Mouse (Mus musculus): ENCODE data around the gene Gm49378. TPM values are rescaled to one million over a fixed set of nuclear protein-coding genes. Genes with fewer than 3 reads are reported as not detected.

Gene Gm49378
- polyA plus RNA-seq, 1 experiment from 2014 or later, result 1.1 TPM

DNA sequence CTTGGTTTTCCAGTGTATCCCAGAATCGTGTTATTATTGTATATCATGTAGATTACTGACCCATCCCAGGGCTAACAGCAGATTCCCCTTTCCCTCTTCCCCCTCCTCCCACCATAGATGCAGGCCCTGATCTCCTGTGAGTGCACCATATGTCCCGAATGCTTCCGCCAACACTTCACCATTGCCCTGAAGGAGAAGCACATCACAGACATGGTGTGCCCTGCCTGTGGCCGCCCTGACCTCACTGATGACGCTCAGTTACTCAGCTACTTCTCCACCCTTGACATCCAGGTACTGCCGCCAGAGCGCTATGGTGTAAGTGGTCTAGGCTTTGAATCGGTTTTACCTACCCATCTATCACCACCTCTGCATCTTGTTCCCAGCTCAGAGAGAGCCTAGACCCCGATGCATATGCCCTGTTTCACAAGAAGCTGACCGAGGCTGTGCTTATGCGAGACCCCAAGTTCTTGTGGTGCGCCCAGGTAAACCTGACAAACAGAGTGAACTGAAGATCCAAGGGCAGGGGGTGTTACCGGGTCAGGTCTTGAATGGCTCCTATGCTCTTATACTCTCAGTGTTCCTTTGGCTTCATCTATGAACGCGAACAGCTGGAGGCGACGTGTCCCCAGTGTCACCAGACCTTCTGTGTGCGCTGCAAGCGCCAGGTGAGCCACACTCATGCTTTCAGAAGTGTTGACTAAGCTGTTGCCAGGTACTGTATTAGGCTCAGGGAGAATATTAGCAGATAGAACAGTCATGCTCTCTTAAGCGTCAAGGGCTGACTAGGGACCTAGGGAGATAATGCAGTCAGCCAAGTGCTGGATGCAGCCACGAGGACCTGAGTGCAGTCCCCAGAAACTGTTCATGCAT lies 38.9 kb downstream of the Gm49378 start:
- 94% methylated on average over 21 of the region's 21 CpGs for WGBS
- H3K9me3 ChIP-seq, result no peaks in the 10 kb centered on the region
- no peak overlapping the region for H3K4me2 ChIP-seq
- H3K4me1 ChIP-seq, result peaks cover 11% of the 10 kb centered on the region
- ATAC-seq (replicated peaks), result no peak
- H3K9ac ChIP-seq, result no peak overlapping the region
- H3K36me3 ChIP-seq (replicated peaks), result peaks cover 70% of the 10 kb centered on the region
- H3K4me3 ChIP-seq, result no peak overlapping the region
- no peaks in the 10 kb centered on the region for H3K27me3 ChIP-seq (replicated peaks)
- H3K27ac ChIP-seq, result no peak overlapping the region

DNA sequence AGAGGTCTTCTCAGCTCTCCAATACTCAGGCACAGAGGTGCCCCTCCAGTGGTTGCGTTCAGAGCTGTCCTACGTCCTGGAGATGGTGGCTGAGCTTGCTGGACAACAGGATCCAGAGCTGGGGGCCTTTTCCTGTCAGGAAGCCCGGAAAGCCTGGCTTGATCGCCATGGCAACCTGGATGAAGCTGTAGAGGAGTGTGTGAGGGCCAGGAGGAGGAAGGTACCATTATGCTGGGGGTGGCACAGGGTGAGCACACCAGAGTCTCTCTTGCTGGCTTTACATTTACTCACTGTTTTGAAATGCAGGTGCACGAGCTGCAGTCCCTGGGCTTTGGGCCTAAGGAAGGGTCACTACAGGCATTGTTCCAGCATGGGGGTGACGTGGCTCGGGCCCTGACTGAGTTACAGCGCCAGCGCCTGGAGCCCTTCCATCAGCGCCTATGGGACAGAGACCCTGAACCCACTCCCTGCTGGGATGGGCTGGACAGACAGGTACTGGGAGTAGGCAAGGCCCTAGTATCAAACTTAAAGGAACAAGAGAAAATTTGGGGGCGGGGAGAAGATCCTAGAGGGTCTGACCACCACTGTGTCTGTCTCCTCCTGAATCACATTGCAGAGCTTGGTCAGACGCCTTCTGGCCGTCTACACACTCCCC lies 41.5 kb downstream of the Gm49378 start:
- Histone ChIP-seq H3K36me3 (replicated peaks) (peaks cover 54% of the 10 kb centered on the region), H3K4me3 (no peak overlapping the region), H3K27me3 (replicated peaks) (no peaks in the 10 kb centered on the region), H3K9ac (no peak overlapping the region), H3K4me2 (no peak overlapping the region), H3K4me1 (peaks cover 24% of the 10 kb centered on the region), H3K27ac (no peak overlapping the region), H3K9me3 (no peaks in the 10 kb centered on the region)
- 72% methylated on average over 13 of the region's 13 CpGs for WGBS
- no peak for ATAC-seq (replicated peaks)

DNA sequence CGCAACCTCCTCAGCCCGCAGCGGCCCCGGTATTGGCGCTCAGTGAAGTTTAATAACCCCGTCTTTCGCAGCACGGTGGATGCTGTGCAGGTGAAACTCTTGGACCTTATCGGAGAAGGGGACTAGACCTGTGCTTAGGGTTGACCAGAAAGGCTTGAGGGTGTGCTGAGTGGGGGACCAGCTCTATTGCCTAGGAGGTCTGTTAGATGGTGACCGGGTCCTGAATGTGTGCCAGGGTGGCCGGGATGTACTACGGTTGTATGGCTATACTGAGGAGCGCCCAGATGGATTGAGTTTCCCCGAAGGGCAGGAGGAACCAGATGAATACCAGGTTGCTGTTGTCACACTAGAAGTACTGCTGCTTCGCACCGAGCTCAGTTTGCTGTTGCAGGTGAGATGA lies 45.5 kb downstream of the Gm49378 start:
- H3K4me1 ChIP-seq, result peaks cover 38% of the 10 kb centered on the region
- peak overlapping the region; percentile 96 for H3K4me2 ChIP-seq
- H3K27ac ChIP-seq, result no peak overlapping the region
- peak overlapping the region; percentile 85 for H3K4me3 ChIP-seq
- H3K9ac ChIP-seq, result peak overlapping the region; percentile 91
- H3K27me3 ChIP-seq (replicated peaks), result no peaks in the 10 kb centered on the region
- peaks cover 21% of the 10 kb centered on the region for H3K36me3 ChIP-seq (replicated peaks)
- no peak for ATAC-seq (replicated peaks)
- 7% methylated on average over 16 of the region's 16 CpGs for WGBS
- no peaks in the 10 kb centered on the region for H3K9me3 ChIP-seq

DNA sequence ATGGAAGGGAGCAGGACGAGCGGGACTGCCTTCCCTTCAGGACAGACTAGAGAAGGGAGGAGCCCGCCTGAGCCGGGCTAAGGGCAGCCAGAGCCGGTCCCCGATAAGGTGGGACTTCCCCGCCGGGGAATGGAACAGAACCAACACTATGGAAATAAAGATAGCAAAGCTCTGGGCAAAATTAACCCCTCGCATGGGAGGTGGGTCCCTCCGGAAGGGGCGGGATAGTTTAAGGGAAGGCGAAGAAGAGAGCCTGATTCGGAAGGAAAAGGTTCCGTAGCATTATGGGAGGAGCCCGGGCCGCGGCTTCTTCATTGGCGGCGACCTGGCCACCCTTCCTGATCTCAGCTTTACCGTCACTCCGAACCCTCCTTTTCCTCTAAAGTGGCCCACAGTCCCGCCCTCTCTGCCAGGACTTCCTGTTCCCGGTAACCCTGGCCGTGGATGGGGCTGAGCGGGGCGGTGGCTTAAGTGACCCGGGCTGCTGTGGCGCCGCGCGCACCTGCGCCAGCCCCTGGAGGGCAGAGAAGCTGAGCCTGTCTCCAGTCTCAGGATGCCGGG lies 46.3 kb downstream of the Gm49378 start, which contains the start of gene Rnf31:
Rnf31 (plus strand) TSS at position 378 of the 561 bp plus-strand sequence.
- ATAC-seq (replicated peaks), result peak; percentile 92
- Histone ChIP-seq H3K27me3 (replicated peaks) (no peaks in the 10 kb centered on the region), H3K4me1 (peaks cover 38% of the 10 kb centered on the region), H3K9me3 (no peaks in the 10 kb centered on the region), H3K4me2 (peak within 1 kb of the TSS; percentile 96), H3K36me3 (replicated peaks) (peaks cover 15% of the 10 kb centered on the region; the same call in 1 of the 2 replicates), H3K4me3 (peak within 1 kb of the TSS; percentile 85), H3K9ac (peak within 1 kb of the TSS; percentile 91), H3K27ac (peak within 1 kb of the TSS; percentile 90)
- WGBS, result under 1% methylated on average over 33 of the region's 33 CpGs

DNA sequence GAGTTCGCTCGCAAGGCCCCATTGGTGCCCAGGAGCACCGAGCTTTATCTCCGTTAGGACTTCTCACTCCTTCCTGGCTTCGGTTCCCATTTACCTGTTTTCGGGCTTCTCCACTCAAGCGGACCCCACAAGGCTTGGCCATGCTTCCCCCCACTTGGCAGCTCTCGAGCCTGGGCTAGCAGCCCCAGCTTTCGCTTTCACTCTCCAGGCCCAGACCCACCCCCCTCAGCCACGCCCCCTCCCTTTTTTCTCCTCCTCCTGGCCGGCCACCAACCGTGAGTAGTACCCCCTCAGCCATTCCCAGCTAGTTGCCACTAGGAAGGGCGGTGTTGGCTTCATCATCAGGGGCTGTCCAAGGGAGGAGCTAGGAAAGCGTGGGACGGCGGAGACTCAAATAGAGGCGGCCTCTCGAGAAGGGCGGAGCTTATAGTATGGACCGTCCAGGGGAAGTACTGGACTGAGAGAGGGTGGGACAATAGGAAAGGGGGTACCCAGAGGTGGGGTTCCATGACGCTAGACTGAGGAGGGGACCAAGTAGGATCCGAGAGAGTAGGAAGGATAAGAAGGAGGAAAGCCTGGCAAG lies 46.9 kb downstream of the Gm49378 start, which contains the start of gene Psme2:
Psme2 (minus strand) TSS at position 366 of the 583 bp plus-strand sequence.
- WGBS, result under 1% methylated on average over 22 of the region's 22 CpGs
- Histone ChIP-seq H3K4me3 (peak within 1 kb of the TSS; percentile 85), H3K27me3 (replicated peaks) (no peaks in the 10 kb centered on the region), H3K4me2 (peak within 1 kb of the TSS; percentile 96), H3K27ac (peak within 1 kb of the TSS; percentile 90), H3K4me1 (peaks cover 34% of the 10 kb centered on the region), H3K9me3 (no peaks in the 10 kb centered on the region), H3K9ac (peak within 1 kb of the TSS; percentile 91), H3K36me3 (replicated peaks) (peaks cover 9% of the 10 kb centered on the region; the same call in 1 of the 2 replicates)
- peak; percentile 96 for ATAC-seq (replicated peaks)

DNA sequence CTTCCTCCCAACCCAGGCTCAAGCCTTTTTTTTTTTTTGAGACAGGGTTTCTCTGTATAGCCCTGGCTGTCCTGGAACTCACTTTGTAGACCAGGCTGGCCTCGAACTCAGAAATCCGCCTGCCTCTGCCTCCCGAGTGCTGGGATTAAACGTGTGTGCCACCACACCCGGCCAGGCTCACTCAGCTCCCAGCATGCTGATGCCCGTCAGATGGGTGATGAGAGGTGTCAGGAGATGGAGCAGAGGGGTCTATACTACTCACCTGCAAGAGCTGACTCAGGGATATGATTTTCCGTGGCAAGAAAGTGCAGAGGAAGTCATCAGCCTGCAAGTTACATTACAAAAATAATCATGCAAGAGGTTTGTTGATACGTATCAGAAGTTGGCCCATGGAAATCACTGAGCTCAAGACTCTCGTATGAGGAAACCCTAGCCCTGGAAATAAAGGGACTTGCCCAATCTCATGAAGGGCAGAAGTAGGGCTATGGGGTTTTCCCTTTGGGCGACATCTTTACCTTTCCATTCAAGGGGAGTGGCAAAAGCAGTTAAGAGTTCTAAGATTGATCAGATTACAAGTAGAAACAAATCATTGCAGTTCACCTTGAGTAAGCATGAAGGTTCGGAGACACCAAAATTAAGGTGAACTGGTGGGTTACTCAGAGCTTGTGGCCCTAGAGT lies 47.8 kb downstream of the Gm49378 start:
- peak overlapping the region; percentile 90; the same call in 1 of the 2 replicates for H3K27ac ChIP-seq
- no peaks in the 10 kb centered on the region for H3K9me3 ChIP-seq
- H3K36me3 ChIP-seq (replicated peaks), result 0 out of 2 replicates have a peak, but pooled peaks cover 3% of the 10 kb centered on the region
- peak overlapping the region; percentile 91 for H3K9ac ChIP-seq
- 88% methylated on average over 11 of the region's 11 CpGs for WGBS
- peak overlapping the region; percentile 85 for H3K4me3 ChIP-seq
- H3K27me3 ChIP-seq (replicated peaks), result no peaks in the 10 kb centered on the region
- ATAC-seq (replicated peaks), result no peak
- H3K4me1 ChIP-seq, result peaks cover 33% of the 10 kb centered on the region
- peak overlapping the region; percentile 96 for H3K4me2 ChIP-seq

DNA sequence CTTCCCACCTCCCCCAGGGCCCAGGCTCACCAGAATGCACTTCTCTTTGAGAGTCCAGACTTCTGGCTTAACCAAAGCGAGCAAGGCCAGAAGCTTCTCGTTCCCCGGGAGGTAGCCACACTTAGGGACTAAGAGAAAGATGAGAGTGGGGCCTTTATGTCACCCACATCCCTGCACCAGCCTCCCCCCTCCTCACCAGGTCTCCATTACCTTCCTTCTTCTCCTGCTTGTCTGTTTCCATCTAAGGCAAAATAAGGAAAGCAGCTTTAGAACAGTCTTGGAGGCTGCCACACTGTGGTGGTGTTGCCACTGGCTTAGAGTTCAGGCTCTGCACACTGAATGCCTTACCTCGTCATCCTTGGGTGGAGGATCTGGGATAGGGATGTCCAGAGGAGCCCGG lies 48.4 kb downstream of the Gm49378 start:
- Histone ChIP-seq H3K36me3 (replicated peaks) (0 out of 2 replicates have a peak, but pooled peaks cover 2% of the 10 kb centered on the region), H3K27me3 (replicated peaks) (no peaks in the 10 kb centered on the region), H3K4me1 (peaks cover 38% of the 10 kb centered on the region), H3K9ac (no peak overlapping the region), H3K4me2 (no peak overlapping the region), H3K27ac (no peak overlapping the region), H3K9me3 (no peaks in the 10 kb centered on the region), H3K4me3 (no peak overlapping the region)
- no peak for ATAC-seq (replicated peaks)
- 91% methylated on average over 5 of the region's 5 CpGs for WGBS

DNA sequence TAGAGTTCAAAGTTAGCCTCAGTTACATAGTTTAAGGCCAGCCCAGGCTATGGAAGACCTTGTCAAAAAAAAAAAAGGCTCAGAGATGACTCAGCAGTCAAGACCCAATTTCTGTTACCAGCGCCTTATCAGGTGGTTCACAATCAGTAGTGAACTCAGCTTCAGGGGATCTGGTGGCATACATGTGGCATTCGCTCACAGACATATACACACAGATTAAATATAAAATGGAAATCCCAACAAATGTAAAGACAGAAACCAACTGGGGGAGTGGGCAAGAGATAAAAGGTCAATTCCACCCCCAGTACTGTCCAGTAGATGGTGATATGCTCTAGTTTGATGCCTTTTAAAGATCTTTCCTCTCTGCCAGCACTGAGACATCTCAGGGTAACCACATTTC lies 51.5 kb downstream of the Gm49378 start:
- H3K9me3 ChIP-seq, result no peaks in the 10 kb centered on the region
- H3K9ac ChIP-seq, result no peak overlapping the region
- H3K27me3 ChIP-seq (replicated peaks), result no peaks in the 10 kb centered on the region
- H3K27ac ChIP-seq, result no peak overlapping the region
- no peak overlapping the region for H3K4me2 ChIP-seq
- no peak for ATAC-seq (replicated peaks)
- H3K36me3 ChIP-seq (replicated peaks), result peaks cover 5% of the 10 kb centered on the region; the same call in 1 of the 2 replicates
- H3K4me1 ChIP-seq, result peaks cover 21% of the 10 kb centered on the region
- WGBS, result 97% methylated on average over 2 of the region's 2 CpGs
- H3K4me3 ChIP-seq, result no peak overlapping the region

DNA sequence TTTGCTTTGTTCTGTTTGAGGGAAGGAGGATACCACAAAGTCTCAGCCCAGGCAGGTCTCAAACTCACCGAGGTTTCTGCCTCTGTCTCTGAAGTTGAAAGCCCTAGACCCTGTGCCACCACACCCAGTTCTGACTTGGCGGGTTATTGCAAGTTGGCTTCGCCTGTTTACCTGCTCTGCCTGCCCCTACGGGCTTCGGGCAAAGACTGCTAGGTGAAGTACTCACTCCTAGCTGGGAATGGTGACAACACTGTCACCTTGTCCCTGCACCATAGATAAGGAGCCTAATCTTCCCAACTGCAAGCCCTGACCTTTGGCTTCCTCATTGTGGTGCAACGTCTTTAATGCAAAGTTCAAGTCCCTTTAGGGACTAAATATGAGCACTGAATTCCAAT lies 52.1 kb downstream of the Gm49378 start:
- Histone ChIP-seq H3K9me3 (no peaks in the 10 kb centered on the region), H3K9ac (0 out of 2 replicates have a peak overlapping the region, but pooled peaks have one; percentile 49), H3K4me1 (peaks cover 20% of the 10 kb centered on the region), H3K27ac (no peak overlapping the region), H3K4me2 (peak overlapping the region; percentile 66), H3K36me3 (replicated peaks) (peaks cover 11% of the 10 kb centered on the region; the same call in 1 of the 2 replicates), H3K27me3 (replicated peaks) (no peaks in the 10 kb centered on the region), H3K4me3 (0 out of 2 replicates have a peak overlapping the region, but pooled peaks have one; percentile 46)
- WGBS, result 70% methylated on average over 6 of the region's 6 CpGs
- no peak; the same call in 1 of the 2 replicates for ATAC-seq (replicated peaks)

DNA sequence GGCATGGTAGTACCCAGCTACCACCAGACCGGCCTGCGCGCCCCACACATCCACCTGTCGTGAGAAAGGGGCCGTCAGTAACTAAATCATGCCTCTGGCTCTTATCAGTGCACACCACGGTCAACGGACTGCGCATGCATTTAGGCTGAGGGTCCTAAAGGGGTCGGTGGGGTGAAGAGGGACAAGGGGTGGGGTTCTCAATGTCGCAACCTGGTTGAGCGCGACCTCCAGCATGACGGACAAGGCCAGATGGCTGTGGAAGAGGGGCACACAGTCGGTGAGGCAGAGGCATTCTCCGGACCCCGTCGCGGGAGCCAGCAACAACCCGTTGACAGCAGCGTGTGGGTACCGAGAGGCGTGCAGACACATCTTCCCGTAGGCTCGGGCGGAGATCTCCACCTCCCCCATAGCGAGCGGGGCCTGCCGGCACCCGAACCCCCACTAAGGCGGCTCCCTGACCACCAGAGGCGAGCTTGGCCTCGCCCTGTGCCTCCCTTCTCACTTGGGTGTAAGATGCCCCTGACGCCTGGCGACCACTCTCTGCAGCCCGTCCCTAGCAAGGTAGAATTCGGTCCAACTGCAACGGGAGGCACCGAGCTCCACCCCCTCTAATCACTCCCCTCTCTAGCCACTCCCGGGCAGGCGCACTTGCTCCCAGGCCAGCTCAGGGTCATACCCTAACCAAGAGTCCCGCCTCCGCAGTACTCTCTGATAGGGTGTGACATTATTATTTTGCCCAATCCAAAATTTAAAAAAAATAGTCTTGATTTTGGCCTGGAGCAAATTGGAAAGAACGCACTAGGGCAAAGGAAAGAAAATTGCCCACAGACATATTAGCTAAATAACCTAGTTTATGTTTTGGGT lies 52.8 kb downstream of the Gm49378 start, which contains the start of gene Emc9:
Emc9 (minus strand) TSS at position 601 of the 864 bp plus-strand sequence.
- ATAC-seq (replicated peaks), result peak; percentile 73
- peak within 1 kb of the TSS; percentile 46 for H3K4me3 ChIP-seq
- H3K36me3 ChIP-seq (replicated peaks), result peaks cover 12% of the 10 kb centered on the region; the same call in 1 of the 2 replicates
- H3K9ac ChIP-seq, result peak within 1 kb of the TSS; percentile 49
- peak within 1 kb of the TSS; percentile 47 for H3K27ac ChIP-seq
- H3K27me3 ChIP-seq (replicated peaks), result no peaks in the 10 kb centered on the region
- 3% methylated on average over 43 of the region's 43 CpGs for WGBS
- H3K4me1 ChIP-seq, result peaks cover 14% of the 10 kb centered on the region
- H3K4me2 ChIP-seq, result peak within 1 kb of the TSS; percentile 66
- no peaks in the 10 kb centered on the region for H3K9me3 ChIP-seq

Data from midbrain, embryonic 15.5 days (tissue).